Mouse (Mus musculus): ENCODE measurements around the gene Pdcd4. TPM values are rescaled to one million over a fixed set of nuclear protein-coding genes. Genes with fewer than 3 reads are reported as not detected.

Pdcd4 gene
- polyA plus RNA-seq, 1 experiment from 2014 or later, result 204 TPM

DNA sequence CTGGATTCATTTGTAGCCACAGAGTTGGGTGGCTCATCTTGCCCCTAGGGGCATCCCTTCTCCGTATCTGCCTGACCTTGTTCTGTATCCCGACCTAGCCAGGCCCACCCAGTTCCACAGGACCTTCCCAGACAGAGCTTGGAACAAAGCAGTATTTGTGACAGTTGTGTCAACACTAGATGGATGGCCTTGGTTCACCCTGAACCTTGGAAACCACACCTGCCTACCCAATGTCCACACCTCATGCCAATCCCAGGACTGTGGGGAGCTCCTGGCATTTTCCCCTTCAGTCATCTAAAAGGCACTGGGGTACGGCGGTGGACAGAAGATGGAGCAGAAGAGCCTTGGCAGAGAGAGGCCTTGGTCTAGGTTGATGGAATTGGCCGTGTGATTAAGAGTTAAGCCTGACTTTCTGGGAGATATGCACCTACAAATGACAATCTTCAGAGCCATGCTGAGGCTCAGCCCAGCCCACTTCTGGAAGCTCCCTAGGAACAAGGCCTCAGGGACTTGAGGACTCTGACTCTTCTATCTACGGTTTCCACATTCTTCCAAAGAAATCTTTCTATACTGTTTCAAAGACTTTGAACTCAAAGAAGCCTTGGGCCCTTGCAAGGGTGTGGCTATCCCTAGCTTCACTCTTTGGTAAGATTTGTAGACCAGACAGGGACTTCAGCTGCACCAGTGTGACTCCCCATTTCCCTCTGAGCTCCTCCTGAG, 18.9 kb upstream of the Pdcd4 start:
- DNase-seq (ENCODE audit: low spot score) (no peak), ATAC-seq (ENCODE audit: low FRiP score, low TSS enrichment) (peak; percentile 42; the same call in 1 of the 2 replicates)
- Histone ChIP-seq H3K4me2 (replicated peaks; ENCODE audit: low read depth) (no peak overlapping the region), H3K9me3 (ENCODE audit: control insufficient read depth, low read length) (no peaks in the 10 kb centered on the region), H3K4me1 (replicated peaks; ENCODE audit: control insufficient read depth, insufficient read depth) (0 out of 2 replicates have a peak, but pooled peaks cover 4% of the 10 kb centered on the region), H3K9ac (ENCODE audit: low read length) (no peak overlapping the region), H3K27me3 (ENCODE audit: control insufficient read depth, insufficient read depth, low read length) (no peaks in the 10 kb centered on the region), H3K4me3 (ENCODE audit: low read depth, low read length) (no peak overlapping the region), H3K27ac (replicated peaks) (no peak overlapping the region), H3K36me3 (ENCODE audit: control insufficient read depth, insufficient read depth, low read length) (no peaks in the 10 kb centered on the region)
- WGBS, result 69% methylated on average over 6 of the region's 6 CpGs
- no peak for TF ChIP-seq EP300 (optimal IDR thresholded peaks at IDR 0.05)
- TF ChIP-seq CTCF (IDR thresholded peaks at IDR 0.05; ENCODE audit: low read depth), result no peak

DNA sequence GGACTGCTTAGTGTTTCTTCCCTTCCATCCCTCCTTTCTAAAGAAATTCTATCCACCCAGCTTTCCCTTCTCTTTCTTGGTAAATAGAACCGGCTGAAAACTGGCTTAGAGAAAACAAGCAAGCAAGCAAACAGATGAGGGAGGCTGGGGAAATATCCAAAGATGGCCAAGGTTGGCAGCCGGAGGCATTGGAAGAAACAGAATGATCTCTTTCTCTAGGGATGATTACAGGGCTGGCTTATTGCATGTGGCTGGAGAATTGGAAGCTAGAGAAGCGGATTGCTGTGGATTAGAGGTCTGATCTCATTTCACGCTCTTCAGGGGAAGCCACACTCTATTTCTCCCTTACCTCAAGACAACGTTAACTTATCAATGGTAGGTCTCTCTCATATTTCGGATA, 16.8 kb upstream of the Pdcd4 start:
- Histone ChIP-seq H3K27me3 (ENCODE audit: control insufficient read depth, insufficient read depth, low read length) (no peaks in the 10 kb centered on the region), H3K9me3 (ENCODE audit: control insufficient read depth, low read length) (no peaks in the 10 kb centered on the region), H3K27ac (replicated peaks) (no peak overlapping the region), H3K4me1 (replicated peaks; ENCODE audit: control insufficient read depth, insufficient read depth) (no peaks in the 10 kb centered on the region), H3K4me3 (ENCODE audit: low read depth, low read length) (no peak overlapping the region), H3K4me2 (replicated peaks; ENCODE audit: low read depth) (no peak overlapping the region), H3K9ac (ENCODE audit: low read length) (no peak overlapping the region), H3K36me3 (ENCODE audit: control insufficient read depth, insufficient read depth, low read length) (no peaks in the 10 kb centered on the region)
- ATAC-seq (ENCODE audit: low FRiP score, low TSS enrichment), result no peak
- WGBS, result 72% methylated on average over 6 of the region's 6 CpGs
- no peak for TF ChIP-seq EP300 (optimal IDR thresholded peaks at IDR 0.05)
- TF ChIP-seq CTCF (IDR thresholded peaks at IDR 0.05; ENCODE audit: low read depth), result no peak
- DNase-seq (ENCODE audit: low spot score), result no peak

DNA sequence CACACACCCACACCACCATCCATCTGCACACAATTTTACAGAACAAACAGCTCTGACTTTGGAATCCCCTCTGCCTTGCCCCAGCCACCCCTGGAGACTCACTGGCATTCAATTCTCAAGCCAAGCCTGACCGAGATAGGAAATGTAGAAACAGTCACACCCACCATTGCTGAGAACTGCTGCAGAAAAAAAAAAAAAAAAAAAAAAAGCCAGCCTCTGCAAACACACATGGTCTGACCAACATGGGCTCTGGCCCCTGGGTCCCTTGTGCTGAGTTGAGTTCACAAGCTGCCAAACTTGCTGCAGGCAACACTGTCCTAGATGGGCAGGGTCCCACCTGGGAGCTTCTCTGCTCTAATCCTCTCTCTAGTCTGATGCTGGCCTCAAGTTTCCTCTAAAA, 14.3 kb upstream of the Pdcd4 start:
- 43% methylated on average over 1 of the region's 1 CpGs for WGBS
- no peaks in the 10 kb centered on the region for H3K27me3 ChIP-seq (ENCODE audit: control insufficient read depth, insufficient read depth, low read length)
- no peaks in the 10 kb centered on the region for H3K4me1 ChIP-seq (replicated peaks; ENCODE audit: control insufficient read depth, insufficient read depth)
- no peaks in the 10 kb centered on the region for H3K9me3 ChIP-seq (ENCODE audit: control insufficient read depth, low read length)
- no peak overlapping the region for H3K4me3 ChIP-seq (ENCODE audit: low read depth, low read length)
- TF ChIP-seq CTCF (IDR thresholded peaks at IDR 0.05; ENCODE audit: low read depth), result no peak
- TF ChIP-seq EP300 (optimal IDR thresholded peaks at IDR 0.05), result no peak
- H3K9ac ChIP-seq (ENCODE audit: low read length), result no peak overlapping the region
- no peak overlapping the region for H3K4me2 ChIP-seq (replicated peaks; ENCODE audit: low read depth)
- no peaks in the 10 kb centered on the region for H3K36me3 ChIP-seq (ENCODE audit: control insufficient read depth, insufficient read depth, low read length)
- ATAC-seq (ENCODE audit: low FRiP score, low TSS enrichment) (no peak; the same call in 1 of the 2 replicates), DNase-seq (ENCODE audit: low spot score) (no peak)
- H3K27ac ChIP-seq (replicated peaks), result no peak overlapping the region

DNA sequence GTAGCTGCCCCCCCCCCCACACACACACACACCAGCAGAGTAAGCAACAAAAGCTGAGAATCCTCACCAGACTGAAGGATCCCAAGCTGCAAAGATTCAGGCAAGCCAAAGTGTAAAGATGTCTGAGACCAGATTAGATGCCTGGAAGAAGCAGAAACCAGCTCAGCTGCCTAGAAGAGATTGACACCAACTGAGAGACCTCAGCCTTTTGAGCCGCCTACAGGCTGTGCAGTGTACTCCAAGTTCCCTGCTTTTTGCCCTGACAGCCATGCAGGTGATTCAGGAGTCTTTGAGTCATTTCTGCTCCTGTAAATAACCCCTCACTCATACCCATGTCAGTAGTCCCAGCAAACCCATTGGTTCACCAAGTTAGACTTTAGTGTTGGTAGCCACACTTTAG, 11.6 kb upstream of the Pdcd4 start:
- whole genome bisulfite sequencing, result 84% methylated on average over 1 of the region's 1 CpGs
- ATAC-seq (ENCODE audit: low FRiP score, low TSS enrichment), result no peak
- H3K4me3 ChIP-seq (ENCODE audit: low read depth, low read length), result no peak overlapping the region

DNA sequence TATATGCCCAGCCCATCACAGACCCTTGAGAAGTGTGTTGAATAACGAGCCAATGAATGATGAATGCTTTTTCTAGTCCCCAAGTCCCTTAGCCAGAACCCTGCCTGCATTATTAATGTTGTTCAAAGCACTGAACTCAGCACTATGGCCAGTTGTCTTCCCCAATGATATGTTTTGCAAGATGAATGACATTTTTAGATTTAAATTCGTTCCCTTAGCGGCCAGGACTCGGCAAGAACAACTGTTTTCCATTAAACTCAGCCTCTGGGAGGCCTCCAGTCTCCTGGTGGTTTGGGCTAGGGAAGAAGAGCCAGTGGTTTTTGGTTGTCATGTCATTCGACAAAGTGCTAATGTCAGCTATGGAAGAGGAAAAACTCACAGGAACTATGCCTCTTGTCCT, 10.2 kb upstream of the Pdcd4 start:
- Histone ChIP-seq H3K4me3 (ENCODE audit: low read depth, low read length) (no peak overlapping the region), H3K27me3 (ENCODE audit: control insufficient read depth, insufficient read depth, low read length) (no peaks in the 10 kb centered on the region), H3K4me1 (replicated peaks; ENCODE audit: control insufficient read depth, insufficient read depth) (no peaks in the 10 kb centered on the region), H3K27ac (replicated peaks) (no peak overlapping the region), H3K9ac (ENCODE audit: low read length) (no peak overlapping the region), H3K4me2 (replicated peaks; ENCODE audit: low read depth) (no peak overlapping the region), H3K36me3 (ENCODE audit: control insufficient read depth, insufficient read depth, low read length) (no peaks in the 10 kb centered on the region), H3K9me3 (ENCODE audit: control insufficient read depth, low read length) (no peaks in the 10 kb centered on the region)
- no peak for DNase-seq (ENCODE audit: low spot score)
- TF ChIP-seq CTCF (IDR thresholded peaks at IDR 0.05; ENCODE audit: low read depth), result no peak
- TF ChIP-seq EP300 (optimal IDR thresholded peaks at IDR 0.05), result no peak
- 54% methylated on average over 5 of the region's 5 CpGs for WGBS
- no peak for ATAC-seq (ENCODE audit: low FRiP score, low TSS enrichment)

More for the DNA sequence above, 11.6 kb upstream of the Pdcd4 start:
- Histone ChIP-seq H3K9ac (ENCODE audit: low read length) (no peak overlapping the region), H3K4me1 (replicated peaks; ENCODE audit: control insufficient read depth, insufficient read depth) (no peaks in the 10 kb centered on the region), H3K4me2 (replicated peaks; ENCODE audit: low read depth) (no peak overlapping the region), H3K27ac (replicated peaks) (no peak overlapping the region), H3K27me3 (ENCODE audit: control insufficient read depth, insufficient read depth, low read length) (no peaks in the 10 kb centered on the region), H3K9me3 (ENCODE audit: control insufficient read depth, low read length) (no peaks in the 10 kb centered on the region), H3K36me3 (ENCODE audit: control insufficient read depth, insufficient read depth, low read length) (no peaks in the 10 kb centered on the region)
- DNase-seq (ENCODE audit: low spot score), result no peak
- TF ChIP-seq CTCF (IDR thresholded peaks at IDR 0.05; ENCODE audit: low read depth), result no peak
- no peak for TF ChIP-seq EP300 (optimal IDR thresholded peaks at IDR 0.05)

DNA sequence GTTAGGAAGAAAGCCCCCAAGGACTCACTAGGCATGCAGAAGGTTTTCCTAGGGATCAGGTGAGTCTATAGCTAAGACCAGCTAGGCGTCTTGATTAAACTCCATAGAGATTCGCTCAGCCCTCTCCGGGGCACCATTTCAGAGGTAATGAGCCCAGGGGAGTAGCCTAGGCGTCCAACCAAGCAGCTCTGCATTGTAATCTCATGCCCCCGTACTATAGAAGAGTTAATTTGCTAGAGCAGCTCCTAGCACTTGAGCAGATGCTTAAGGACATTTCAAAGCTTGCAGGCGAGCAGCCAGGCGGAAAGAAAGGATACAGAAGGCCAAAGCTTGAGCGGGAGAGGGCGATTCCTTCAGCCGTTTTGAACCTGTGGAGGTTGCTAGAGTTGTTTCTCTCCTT, 6.6 kb upstream of the Pdcd4 start:
- H3K4me1 ChIP-seq (replicated peaks; ENCODE audit: control insufficient read depth, insufficient read depth), result no peaks in the 10 kb centered on the region
- ATAC-seq (ENCODE audit: low FRiP score, low TSS enrichment) (no peak), DNase-seq (ENCODE audit: low spot score) (no peak)
- no peak overlapping the region for H3K9ac ChIP-seq (ENCODE audit: low read length)
- H3K27ac ChIP-seq (replicated peaks), result no peak overlapping the region
- no peak overlapping the region for H3K4me2 ChIP-seq (replicated peaks; ENCODE audit: low read depth)
- WGBS, result 79% methylated on average over 10 of the region's 10 CpGs
- no peaks in the 10 kb centered on the region for H3K36me3 ChIP-seq (ENCODE audit: control insufficient read depth, insufficient read depth, low read length)
- H3K4me3 ChIP-seq (ENCODE audit: low read depth, low read length), result no peak overlapping the region
- no peaks in the 10 kb centered on the region for H3K27me3 ChIP-seq (ENCODE audit: control insufficient read depth, insufficient read depth, low read length)
- TF ChIP-seq CTCF (IDR thresholded peaks at IDR 0.05; ENCODE audit: low read depth) (no peak), EP300 (optimal IDR thresholded peaks at IDR 0.05) (no peak)
- H3K9me3 ChIP-seq (ENCODE audit: control insufficient read depth, low read length), result no peaks in the 10 kb centered on the region
